Mouse (Mus musculus) C2C12 (cell line): ENCODE measurements around the gene Fam189a2. TPM values are rescaled to one million over a fixed set of nuclear protein-coding genes. Genes with fewer than 3 reads are reported as not detected.
A peak's percentile ranks its signal among the peaks of the same experiment; 100 is the strongest.

Source experiments
- H3K27me3 ChIP-seq: one replicate; pipeline ENCODE4 v1.6.1; 2011; ENCODE audit not compliant: control insufficient read depth, insufficient read depth, insufficient read length
- H3K36me3 ChIP-seq: one replicate; pipeline ENCODE4 v1.6.1; 2011; ENCODE audit not compliant: control insufficient read depth, insufficient read depth
- H3K4me3 ChIP-seq: one replicate; pipeline ENCODE4 v1.5.1; 2011; ENCODE audit warnings: mild to moderate bottlenecking, control low read depth; ENCODE audit not compliant: poor library complexity, insufficient read depth, severe bottlenecking
- H3K79me2 ChIP-seq: one replicate; pipeline ENCODE4 v1.6.1; 2011; ENCODE audit not compliant: control insufficient read depth, insufficient read depth
- H3K79me3 ChIP-seq: one replicate; pipeline ENCODE4 v1.6.1; 2011; ENCODE audit warnings: low read depth, control low read depth
- H3ac ChIP-seq: one replicate; pipeline ENCODE3; 2011; ENCODE audit warnings: low read depth; ENCODE audit not compliant: control insufficient read depth, insufficient read length
- CEBPB ChIP-seq: IDR thresholded peaks from one replicate; pipeline ENCODE4 v1.6.1; 2011; ENCODE audit warnings: low read depth, mild to moderate bottlenecking, control low read depth, moderate library complexity
- CTCF ChIP-seq: IDR thresholded peaks from one replicate; pipeline ENCODE4 v1.5.1; 2011; ENCODE audit not compliant: control insufficient read depth, insufficient read depth, insufficient read length
- FOSL1 ChIP-seq: IDR thresholded peaks from one replicate; pipeline ENCODE4 v1.8.0; 2011; ENCODE audit warnings: mild to moderate bottlenecking, low read length; ENCODE audit not compliant: poor library complexity, insufficient read depth, severe bottlenecking
- MAX ChIP-seq: IDR thresholded peaks from one replicate; pipeline ENCODE4 v1.6.1; 2011; ENCODE audit warnings: mild to moderate bottlenecking, control low read depth
- MYOD1 ChIP-seq: IDR thresholded peaks from one replicate; pipeline ENCODE4 v1.6.1; 2011; ENCODE audit warnings: low read depth; ENCODE audit not compliant: control insufficient read depth, insufficient read length
- MYOG ChIP-seq: IDR thresholded peaks from one replicate; pipeline ENCODE4 v1.6.1; 2011; ENCODE audit not compliant: control insufficient read depth, insufficient read length; ENCODE audit errors: extremely low read depth
- USF1 ChIP-seq: IDR thresholded peaks from one replicate; pipeline ENCODE4 v1.6.1; 2011; ENCODE audit warnings: low read depth, mild to moderate bottlenecking, control low read depth, moderate library complexity
- long read RNA-seq, 2 experiments: library from polyadenylated mRNA; unstranded; transcript quantifications; one replicate each; pipeline ENCODE4 v2.0.0; 2019 to 2020
- polyA plus RNA-seq: library from polyadenylated mRNA; unstranded; fragments of >200 nt; fragmentation: generic; extraction: Trizol; gene quantifications from one replicate; pipeline ENCODE4 v1.2.1, GENCODE M21; 2012; ENCODE audit warnings: missing spikeins

Fam189a2 gene
- polyA plus RNA-seq, result 0.42 TPM
- long read RNA-seq, experiment 1, result 0 reads
- long read RNA-seq, experiment 2, result 0 reads

DNA sequence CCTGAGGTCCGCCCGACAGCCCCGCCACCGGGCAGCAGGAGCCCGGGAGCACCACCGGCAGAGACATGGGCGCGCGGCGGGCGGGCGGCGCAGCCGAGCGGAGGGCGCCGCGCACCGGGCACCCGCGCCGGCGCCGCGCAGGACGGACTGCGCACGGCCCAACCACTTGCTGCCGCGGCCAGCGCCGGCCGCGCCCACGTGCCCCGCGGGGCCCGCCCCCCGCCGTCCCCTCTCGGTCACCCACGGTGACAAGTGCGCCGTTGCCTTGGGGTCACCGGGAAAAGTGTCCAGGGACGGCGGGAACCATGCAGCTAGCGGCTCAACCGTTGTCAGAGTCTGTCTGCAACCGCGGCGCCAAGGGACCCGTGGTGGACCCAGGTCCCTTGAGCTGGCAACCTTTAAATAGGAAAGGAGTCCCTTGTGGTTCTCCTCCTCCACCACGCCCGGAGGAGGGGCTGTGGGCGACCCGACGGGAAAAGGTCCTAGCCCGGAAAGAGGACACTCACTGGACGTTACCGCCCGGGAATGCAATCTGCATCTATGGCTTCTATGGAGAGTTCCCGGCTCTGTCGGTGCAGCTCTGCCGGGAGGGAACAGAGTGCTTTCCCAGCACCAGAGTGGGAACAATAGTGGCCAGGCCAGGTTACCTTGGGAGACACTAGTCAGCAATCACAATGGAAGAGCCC, at the start of gene Fam189a2:
Fam189a2 (minus strand) TSS at position 149 of the 686 bp plus-strand sequence.
- peak within 1 kb of the TSS; percentile 25 for H3K4me3 ChIP-seq
- no peaks in the 10 kb centered on the region for H3K79me2 ChIP-seq
- TF ChIP-seq CTCF, result peak; percentile 12
- TF ChIP-seq CEBPB, result no peak
- H3ac ChIP-seq, result peak within 1 kb of the TSS; percentile 22
- peaks cover 29% of the 10 kb centered on the region for H3K27me3 ChIP-seq
- H3K36me3 ChIP-seq, result no peaks in the 10 kb centered on the region
- H3K79me3 ChIP-seq, result no peaks in the 10 kb centered on the region

- Histone ChIP-seq H3K79me2 (no peaks in the 10 kb centered on the region), H3K36me3 (no peaks in the 10 kb centered on the region), H3K79me3 (no peaks in the 10 kb centered on the region), H3K27me3 (no peaks in the 10 kb centered on the region), H3ac (no peak overlapping the region), H3K4me3 (no peak overlapping the region)
- TF ChIP-seq FOSL1 (no peak), CTCF (no peak), MYOG (no peak), USF1 (no peak), CEBPB (no peak), MAX (no peak), MYOD1 (no peak)
Measured at GRCm38 (mm10) chr19:24077658-24078057, 46.8 kb upstream of the Fam189a2 start.

- no peaks in the 10 kb centered on the region for H3K79me3 ChIP-seq
- no peak overlapping the region for H3K4me3 ChIP-seq
- no peak overlapping the region for H3ac ChIP-seq
- TF ChIP-seq USF1 (no peak), MAX (no peak), MYOD1 (no peak), MYOG (no peak), CTCF (no peak), CEBPB (no peak), FOSL1 (no peak)
- H3K27me3 ChIP-seq, result no peaks in the 10 kb centered on the region
- H3K79me2 ChIP-seq, result no peaks in the 10 kb centered on the region
- no peaks in the 10 kb centered on the region for H3K36me3 ChIP-seq
Measured at GRCm38 (mm10) chr19:24076536-24076935, 45.7 kb upstream of the Fam189a2 start.

GRCm38 (mm10) chr19:24075927-24076326, 45.1 kb upstream of the Fam189a2 start:
- H3K4me3 ChIP-seq, result no peak overlapping the region
- no peak overlapping the region for H3ac ChIP-seq
- no peaks in the 10 kb centered on the region for H3K36me3 ChIP-seq
- H3K79me3 ChIP-seq, result no peaks in the 10 kb centered on the region
- TF ChIP-seq CTCF (no peak), USF1 (no peak), MAX (no peak), MYOD1 (no peak), MYOG (no peak), CEBPB (no peak), FOSL1 (no peak)
- no peaks in the 10 kb centered on the region for H3K79me2 ChIP-seq
- H3K27me3 ChIP-seq, result no peaks in the 10 kb centered on the region

- H3K4me3 ChIP-seq, result no peak overlapping the region
- no peaks in the 10 kb centered on the region for H3K27me3 ChIP-seq
- no peak for TF ChIP-seq CEBPB
- H3K79me2 ChIP-seq, result no peaks in the 10 kb centered on the region
- no peaks in the 10 kb centered on the region for H3K79me3 ChIP-seq
- H3K36me3 ChIP-seq, result no peaks in the 10 kb centered on the region
- no peak overlapping the region for H3ac ChIP-seq
Measured at GRCm38 (mm10) chr19:24073155-24073554, 42.3 kb upstream of the Fam189a2 start.

DNA sequence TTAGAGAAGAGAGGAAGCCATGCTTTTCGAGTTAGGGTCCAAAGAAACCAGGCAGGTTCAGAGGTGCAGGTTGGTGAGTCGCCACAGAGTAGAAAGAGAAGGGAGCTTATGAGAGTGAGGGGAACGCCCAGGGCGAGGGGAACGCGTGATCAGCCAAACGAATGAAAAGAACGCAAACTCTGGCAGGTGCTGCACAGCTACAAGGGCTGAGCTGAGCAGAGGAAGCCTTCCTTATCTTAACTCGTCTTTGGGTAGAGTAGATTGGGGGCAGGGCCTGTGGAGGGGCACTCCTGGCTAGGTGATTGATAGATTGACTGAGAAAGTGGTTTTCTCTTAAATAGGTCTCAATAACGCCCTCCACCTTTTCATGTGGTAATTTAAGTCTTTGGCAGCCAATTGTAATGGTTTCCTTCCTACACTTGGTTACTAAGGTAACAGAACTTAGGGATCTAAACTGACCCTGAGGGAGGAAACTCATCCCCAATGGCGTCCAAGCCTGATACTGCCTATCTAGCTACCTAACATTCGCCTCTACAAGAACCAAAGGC, 33.6 kb upstream of the Fam189a2 start:
- Histone ChIP-seq H3K36me3 (no peaks in the 10 kb centered on the region), H3K4me3 (no peak overlapping the region), H3K79me2 (no peaks in the 10 kb centered on the region), H3ac (no peak overlapping the region), H3K79me3 (no peaks in the 10 kb centered on the region), H3K27me3 (no peaks in the 10 kb centered on the region)
- no peak for TF ChIP-seq CEBPB
- TF ChIP-seq CTCF, result no peak
- TF ChIP-seq USF1, result no peak
- no peak for TF ChIP-seq MYOG
- TF ChIP-seq MAX, result no peak
- TF ChIP-seq MYOD1, result no peak
- no peak for TF ChIP-seq FOSL1
